Mouse (Mus musculus): ENCODE measurements around the gene Ccnb1. TPM values are rescaled to one million over a fixed set of nuclear protein-coding genes. Genes with fewer than 3 reads are reported as not detected.

Ccnb1 gene
- total RNA-seq, 2 experiments from 2014 or later, result 4.2 to 4.3 TPM

Other genes with a start within 250 kb of the Ccnb1 start
- under 1 TPM; 0.18 to 0.51 TPM for gene Ocln, start 233.9 kb downstream of the Ccnb1 start, total RNA-seq (2021)
- under 1 TPM; 0.35 to 0.86 TPM for gene Marveld2, start 169.6 kb downstream of the Ccnb1 start, total RNA-seq (2021)
- gene Ak6, start 135.6 kb downstream of the Ccnb1 start, total RNA-seq (2021), result 10 to 100 TPM; 53.7 to 59.6 TPM
- 1 to 10 TPM; 8.3 to 9.0 TPM for gene Rad17, start 135.5 kb downstream of the Ccnb1 start, total RNA-seq (2021)
- 1 to 10 TPM; 4.5 to 7.7 TPM for gene Taf9, start 135.0 kb downstream of the Ccnb1 start, total RNA-seq (2021)
- under 1 TPM; 0.62 to 0.76 TPM for gene Ccdc125, start 116.9 kb downstream of the Ccnb1 start, total RNA-seq (2021)
- gene Cdk7, start 55.6 kb downstream of the Ccnb1 start, total RNA-seq (2021), result 10 to 100 TPM; 14.3 to 17.0 TPM
- gene Mrps36, start 41.9 kb downstream of the Ccnb1 start, total RNA-seq (2021), result 100 to 1,000 TPM; 124 to 151 TPM
- under 1 TPM; 0.66 to 0.76 TPM for gene Cenph, start 10.7 kb downstream of the Ccnb1 start, total RNA-seq (2021)
- gene Slc30a5, start 46.9 kb upstream of the Ccnb1 start, total RNA-seq (2021), result 10 to 100 TPM; 14.9 to 15.6 TPM

All from gastrocnemius, postnatal 14 days (tissue).